Mouse (Mus musculus): ENCODE results near the gene Slc9a3r1. TPM values are rescaled to one million over a fixed set of nuclear protein-coding genes. Genes with fewer than 3 reads are reported as not detected.

The Slc9a3r1 gene
- total RNA-seq (2021): 10 to 100 TPM; 79.3 to 82.2 TPM
- long read RNA-seq, experiment 1, transcript Slc9a3r1-201 (6 exons, 1,925 nt): major isoform, 49 of 56 reads
- long read RNA-seq, experiment 1, partial matches to known transcripts: 4 of 56 reads
- long read RNA-seq, experiment 1, other reads (novel, unspliced or antisense): 3 of 56 reads
- long read RNA-seq, experiment 2, transcript Slc9a3r1-201 (6 exons, 1,925 nt): major isoform, 42 of 49 reads
- long read RNA-seq, experiment 2, partial matches to known transcripts: 6 of 49 reads
- long read RNA-seq, experiment 2, other reads (novel, unspliced or antisense): 1 of 49 reads

DNA sequence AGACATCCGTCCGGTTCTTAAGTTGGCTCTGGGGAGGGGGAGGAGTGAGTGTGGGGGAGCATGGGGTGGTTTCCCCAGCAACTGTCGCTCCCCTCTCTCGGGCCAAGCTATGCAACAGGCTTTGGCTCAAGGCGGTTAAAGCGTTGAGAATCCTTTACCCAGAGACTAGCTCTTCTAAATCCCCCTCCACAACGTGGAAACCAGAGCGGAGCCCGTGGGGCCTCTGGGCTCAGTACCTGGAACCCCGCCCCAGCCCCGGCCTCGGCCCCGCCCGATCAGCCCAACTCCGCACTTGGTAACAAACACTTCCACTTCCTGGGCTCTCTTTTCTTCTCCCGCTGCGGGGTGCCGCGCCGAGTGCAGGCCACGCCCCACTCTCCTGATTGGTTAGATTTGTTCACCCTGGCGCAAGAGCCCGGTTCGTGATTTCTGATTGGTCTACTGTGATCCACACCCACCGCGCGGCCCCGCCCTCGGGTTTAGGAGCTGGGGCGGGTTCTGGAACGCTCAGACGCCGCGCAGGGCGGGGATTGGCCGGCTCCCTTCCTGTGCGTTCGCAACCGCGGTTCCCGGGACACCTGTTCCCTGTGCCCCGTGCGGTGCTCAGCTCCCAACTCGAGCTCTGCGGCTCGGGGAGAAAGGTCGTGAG lies at the start of gene Slc9a3r1:
Slc9a3r1 (plus strand) TSS at position 510 of the 649 bp plus-strand sequence.
- DNase-seq (ENCODE audit: low spot score in 2 of 2): peak; percentile 92 to 96

DNA sequence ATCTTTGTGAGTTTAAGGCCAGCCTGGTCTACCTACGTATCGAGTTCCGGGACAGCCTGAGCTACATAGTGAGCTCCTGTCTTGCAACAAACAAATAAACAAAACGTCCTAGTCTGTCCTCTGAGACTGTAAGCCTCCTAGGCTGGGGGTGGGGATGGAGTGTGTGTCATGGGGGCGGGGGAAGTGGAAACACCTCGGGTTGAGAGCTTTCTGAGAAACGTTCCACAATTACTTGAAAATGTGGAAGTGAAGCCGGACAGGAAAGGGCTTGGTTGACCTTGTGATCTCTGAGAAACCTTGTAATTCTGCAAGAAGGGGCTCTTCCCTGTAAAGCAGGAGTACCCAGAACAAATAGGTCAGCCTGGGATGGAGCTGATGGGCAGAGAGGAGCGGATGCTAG lies 43.7 kb upstream of the Slc9a3r1 start:
- DNase-seq (ENCODE audit: low spot score in 2 of 2): no peak

DNA sequence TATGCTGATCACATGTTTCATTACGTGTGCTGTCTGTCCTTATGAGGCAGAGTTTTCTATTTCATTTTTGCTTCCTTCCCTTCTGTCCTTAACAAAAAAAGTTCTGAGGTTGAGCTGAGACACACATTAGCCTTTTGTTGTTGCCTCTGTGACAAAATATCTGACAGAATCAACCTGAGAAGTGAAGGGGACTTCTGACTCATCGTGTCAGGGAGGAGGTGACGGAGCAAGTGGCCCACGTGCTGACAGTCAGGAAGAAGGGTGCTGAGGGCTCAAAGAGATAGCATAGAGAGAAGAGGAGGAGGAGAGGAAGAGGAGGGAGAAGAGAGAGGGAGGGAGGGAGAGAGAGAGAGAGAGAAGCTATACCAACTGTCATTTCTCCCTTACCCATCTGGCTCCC lies 34.7 kb upstream of the Slc9a3r1 start:
- no peak for DNase-seq (ENCODE audit: low spot score in 2 of 2)

DNA sequence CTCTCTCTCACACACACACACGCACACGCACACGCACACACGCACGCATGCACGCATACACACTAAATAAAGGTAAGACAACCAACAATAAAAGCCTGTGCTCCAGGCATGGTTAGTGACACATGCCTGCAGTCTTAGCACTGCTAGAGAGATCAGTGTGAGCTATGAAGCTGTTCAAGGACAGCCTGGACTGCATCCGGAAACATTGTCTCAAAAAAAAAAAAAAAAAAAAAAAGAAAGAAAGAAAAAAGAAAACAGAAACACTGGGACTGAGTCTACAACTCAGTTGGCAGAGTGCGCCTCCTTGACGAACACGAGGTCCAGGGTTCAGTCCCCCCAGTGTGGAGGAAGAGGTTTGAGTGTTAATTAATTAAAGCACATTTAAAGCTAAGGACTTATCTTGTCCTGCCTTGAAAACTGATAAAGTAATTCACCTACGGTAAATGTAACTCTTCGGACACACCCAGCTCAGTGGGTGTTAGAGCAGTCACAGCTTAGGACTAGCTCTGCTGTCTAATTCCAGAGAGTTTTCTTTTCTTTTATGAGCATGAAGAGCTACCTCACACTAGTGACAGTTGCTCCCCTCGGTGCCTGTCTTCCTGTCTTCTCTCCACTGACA lies 33.5 kb upstream of the Slc9a3r1 start:
- no peak for DNase-seq (ENCODE audit: low spot score in 2 of 2)

DNA sequence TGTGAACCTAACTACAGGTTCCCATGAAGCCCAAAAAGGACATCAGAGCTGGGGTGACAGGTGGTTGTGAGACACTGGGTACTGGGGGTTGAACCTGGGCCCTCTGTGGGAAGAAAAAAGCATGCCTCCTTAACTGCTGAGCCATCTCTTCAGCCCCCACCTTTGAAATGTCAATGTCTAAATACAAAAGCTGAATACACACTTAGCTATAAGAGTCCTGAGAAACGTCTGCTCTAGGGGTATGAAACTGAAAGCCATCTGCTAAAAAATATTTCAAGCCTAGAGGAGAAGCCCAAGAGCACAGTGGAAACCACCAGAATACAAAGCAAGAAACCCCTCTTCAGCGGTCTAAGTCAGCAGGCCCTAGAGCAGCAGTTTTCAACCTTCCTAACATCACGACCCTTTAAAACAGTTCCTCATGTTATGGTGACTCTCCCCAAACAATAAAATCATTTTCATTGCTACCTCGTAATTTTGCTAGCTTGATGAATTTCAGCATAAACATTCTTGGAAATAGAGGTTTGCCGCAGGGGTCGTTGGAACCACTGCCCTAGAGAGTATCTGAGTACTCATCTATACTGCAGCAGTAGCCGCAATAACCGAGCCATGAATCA lies 31.3 kb upstream of the Slc9a3r1 start:
- DNase-seq (ENCODE audit: low spot score in 2 of 2): no peak

DNA sequence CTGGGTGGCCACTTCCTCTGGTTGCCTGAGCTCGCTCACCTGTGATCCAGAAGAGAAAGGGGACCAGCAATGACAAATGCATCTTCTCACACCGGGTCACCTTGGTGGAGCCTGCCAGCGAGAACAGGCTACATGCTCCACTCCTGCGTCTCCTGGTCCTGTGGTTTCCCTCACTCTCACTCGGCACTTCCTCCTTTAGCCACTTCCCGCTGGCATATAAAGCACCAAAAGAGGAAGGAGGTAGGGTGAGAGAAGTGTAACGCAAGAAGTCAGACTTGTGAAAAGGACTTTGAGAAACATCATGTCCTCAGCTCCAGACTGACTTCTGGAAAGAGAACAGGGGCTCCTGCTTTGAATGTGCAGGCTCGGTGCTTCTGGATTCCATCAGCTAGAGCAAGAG lies 29.3 kb upstream of the Slc9a3r1 start, which contains the start of gene Cd300lf:
Cd300lf (minus strand) TSS at position 193 of the 400 bp plus-strand sequence.
- peak in 1 of 2 experiments; percentile 20 for DNase-seq (ENCODE audit: low spot score in 2 of 2)

DNA sequence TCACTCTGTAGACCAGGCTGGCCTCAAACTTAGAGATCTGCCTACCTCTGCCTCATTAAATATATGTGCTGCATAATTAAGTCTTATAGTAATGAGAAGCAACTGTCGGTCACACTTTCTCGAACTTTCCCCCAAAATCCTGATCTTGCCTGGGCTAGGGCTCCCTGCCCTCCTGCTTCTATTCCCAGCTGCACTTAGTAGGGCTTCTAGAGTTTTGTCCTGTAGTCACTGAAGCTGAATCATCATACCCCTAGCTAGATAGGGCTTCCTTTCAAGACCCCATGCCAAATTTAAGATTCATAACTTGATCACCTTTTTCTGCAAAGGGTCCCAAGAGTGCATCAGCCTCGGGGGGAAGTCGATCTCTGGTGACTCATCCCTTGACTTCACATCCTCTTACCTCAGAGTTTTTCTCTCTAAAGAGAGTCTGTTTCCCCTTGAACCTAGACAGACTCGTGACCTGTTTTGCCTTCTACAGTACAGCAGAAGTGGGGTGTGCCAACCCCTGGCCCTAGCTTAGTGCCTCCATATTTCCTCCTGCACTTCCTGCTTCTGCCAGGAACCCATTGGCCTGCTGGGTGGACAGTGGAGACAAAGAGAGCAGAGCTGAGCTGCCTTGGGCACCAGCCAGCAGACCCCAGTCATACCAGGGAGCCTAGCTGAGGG lies 24.4 kb upstream of the Slc9a3r1 start:
- DNase-seq (ENCODE audit: low spot score in 2 of 2): no peak

DNA sequence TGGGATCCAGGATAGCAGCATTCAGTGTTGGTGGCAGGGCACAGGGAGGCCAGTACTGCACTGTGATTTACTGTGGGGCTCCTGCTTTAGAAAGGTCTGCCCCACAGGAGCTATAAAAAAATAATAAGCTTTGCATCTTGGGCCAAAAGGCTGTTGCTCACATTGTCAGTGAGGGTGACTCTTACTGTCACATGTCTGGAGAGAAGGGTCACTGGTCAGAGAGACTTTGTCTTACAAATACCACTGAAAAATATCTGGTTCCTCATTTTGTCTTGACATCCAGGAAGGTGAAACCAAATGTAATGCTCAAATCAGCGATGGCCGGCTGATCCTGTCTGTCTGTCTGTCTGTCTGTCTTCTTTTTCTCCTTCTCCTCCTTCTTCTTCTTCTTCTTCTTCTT lies 21.2 kb upstream of the Slc9a3r1 start:
- no peak for DNase-seq (ENCODE audit: low spot score in 2 of 2)

DNA sequence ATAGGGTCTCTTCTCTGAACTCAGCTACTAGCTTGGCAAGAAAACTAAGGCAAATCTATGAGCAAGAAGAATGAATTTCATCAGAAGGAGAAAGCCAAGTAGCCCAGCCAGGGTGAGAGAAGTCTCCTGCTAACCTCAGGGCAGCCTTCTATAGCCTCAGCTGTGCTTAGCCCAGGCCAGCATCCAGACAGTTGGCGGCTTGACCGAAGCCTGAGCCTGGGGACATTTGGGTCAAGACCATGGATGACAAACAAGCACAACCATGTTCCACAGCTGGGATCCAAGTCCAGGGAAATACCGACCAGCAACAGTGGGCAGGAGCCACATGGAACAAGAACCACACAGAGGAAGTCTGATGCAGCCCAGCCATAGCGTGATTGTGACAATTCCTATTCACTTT lies 15.3 kb upstream of the Slc9a3r1 start:
- DNase-seq (ENCODE audit: low spot score in 2 of 2): no peak

DNA sequence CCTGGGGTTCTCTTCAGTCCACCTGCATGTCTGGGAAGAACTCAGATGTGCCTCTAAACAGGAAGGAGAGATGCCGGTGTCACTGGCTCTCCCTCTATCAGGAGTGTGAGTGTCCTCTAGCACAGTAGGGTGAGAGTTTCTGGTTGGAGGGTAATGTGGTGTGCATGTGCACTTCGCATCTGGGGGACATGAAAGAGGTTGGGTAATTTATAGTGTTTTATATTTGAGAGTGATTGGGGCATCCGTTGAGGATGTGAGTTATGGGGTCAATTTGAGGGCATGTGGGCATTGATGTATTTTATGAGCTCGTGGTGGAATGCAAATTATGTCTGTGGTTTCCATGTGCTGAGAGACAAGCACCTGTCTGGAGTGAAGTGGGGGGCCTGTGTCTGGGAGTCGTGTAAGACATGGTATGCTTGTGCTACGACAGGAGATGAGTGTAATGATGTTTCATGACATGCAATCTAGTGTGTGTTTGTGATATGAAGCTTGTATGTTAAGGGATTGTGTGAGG lies 12.3 kb upstream of the Slc9a3r1 start:
- no peak for DNase-seq (ENCODE audit: low spot score in 2 of 2)

DNA sequence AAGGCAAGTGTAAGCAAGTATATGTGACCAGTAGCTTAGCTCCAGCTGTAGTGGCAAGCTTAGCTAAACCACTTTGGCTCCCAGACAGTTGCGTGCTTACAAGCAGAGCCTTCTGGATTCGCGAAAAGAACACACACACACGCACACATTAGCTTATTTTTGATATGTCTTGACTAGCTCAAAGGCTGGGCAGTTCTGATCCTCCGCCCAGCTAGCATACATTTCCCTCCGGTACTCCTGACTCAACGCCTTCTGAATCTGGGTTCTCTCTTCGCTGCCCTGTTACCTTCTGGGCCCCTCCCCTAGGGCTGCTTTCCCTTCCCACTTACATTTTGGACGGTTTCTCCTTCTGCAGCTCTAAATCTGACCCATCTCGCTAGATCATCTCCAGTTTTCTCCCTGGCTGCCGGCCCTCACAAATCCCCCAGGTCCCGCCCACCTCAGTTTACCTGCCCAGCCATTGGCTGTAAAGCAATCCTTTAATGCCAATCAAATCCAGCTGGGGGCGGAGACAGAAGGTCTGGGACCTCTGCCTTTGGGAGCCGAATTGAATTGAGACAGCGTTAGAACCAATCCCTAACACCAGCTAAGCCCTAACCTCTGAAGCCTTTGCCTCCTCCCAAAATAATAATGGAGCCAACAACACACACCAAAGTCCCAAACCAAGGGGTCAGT lies 11.2 kb upstream of the Slc9a3r1 start:
- no peak for DNase-seq (ENCODE audit: low spot score in 2 of 2)

DNA sequence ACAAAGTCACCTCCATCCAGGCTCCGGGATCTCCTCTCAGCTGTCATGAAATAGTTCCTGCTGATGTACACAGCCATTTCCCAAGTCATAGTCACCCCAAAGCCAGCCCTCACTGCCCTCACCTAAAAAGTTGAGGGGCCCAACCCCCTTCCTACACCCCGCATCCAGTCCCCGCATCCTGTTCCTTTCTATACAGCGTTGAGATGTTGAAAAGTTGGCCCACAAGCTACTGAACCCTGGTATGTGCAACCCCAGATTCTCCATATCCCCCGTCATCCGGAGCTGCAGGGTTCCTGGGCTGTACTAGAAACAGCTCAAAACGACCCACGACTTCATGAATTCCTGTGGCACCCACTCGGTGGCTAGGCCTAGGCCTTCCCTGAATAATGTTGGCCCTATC lies 10.1 kb upstream of the Slc9a3r1 start:
- no peak for DNase-seq (ENCODE audit: low spot score in 2 of 2)

DNA sequence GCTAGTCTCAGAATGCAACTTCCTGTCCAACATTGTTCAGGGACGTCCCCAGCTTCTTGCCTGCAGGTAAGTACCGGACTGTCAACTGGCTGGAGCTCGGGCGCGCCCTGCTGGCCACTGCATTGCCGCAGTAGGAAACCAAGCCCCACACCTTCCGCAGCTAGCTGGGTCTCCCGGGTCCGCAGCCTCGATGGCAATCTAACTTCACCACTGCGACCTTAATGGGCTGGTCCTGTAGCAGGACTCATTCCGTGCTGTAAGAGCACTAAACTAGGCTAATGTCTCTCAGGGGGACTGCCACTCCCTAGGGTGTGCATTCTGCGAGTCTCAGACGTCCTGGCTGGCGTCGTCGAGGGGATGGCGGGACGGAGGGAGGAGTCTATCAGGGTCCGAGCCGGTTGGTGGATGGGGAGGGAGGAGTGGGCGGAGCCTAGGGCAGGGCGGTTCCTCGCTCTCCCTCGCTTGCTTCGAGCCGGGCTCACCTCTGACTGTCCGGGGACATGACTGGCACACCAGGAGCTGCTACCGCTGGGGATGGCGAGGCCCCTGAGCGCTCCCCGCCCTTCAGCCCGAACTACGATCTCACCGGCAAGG lies 9.3 kb upstream of the Slc9a3r1 start:
- no peak for DNase-seq (ENCODE audit: low spot score in 2 of 2)

DNA sequence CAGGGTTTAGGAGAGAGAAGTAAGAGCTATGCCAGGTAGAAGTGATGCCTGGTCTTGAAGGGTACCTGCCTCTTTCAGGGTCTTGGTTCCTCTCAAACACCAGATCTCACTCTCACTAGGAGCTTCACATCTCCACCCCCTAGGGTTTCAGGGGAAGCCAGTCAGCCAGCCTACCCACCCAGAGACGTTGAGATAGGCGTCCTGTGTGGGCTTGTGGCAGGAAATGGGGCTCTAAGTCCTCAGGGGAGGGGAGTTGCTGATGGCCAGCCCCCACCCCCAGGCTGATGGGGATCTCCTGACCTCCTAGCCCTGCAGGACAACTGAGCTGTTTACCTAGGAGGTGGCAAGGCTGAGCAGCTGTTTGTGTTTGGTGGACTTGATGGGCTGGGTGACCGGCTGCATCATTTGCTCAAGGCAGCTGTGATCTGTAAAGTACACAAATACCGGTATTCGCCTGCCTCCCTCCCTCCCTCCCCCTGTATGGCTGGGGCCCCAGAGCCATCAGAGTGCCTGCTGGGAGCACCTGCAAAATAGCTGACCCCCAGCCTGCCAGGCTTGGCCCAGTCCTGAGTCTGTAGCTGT lies 8.0 kb upstream of the Slc9a3r1 start:
- no peak for DNase-seq (ENCODE audit: low spot score in 2 of 2)

DNA sequence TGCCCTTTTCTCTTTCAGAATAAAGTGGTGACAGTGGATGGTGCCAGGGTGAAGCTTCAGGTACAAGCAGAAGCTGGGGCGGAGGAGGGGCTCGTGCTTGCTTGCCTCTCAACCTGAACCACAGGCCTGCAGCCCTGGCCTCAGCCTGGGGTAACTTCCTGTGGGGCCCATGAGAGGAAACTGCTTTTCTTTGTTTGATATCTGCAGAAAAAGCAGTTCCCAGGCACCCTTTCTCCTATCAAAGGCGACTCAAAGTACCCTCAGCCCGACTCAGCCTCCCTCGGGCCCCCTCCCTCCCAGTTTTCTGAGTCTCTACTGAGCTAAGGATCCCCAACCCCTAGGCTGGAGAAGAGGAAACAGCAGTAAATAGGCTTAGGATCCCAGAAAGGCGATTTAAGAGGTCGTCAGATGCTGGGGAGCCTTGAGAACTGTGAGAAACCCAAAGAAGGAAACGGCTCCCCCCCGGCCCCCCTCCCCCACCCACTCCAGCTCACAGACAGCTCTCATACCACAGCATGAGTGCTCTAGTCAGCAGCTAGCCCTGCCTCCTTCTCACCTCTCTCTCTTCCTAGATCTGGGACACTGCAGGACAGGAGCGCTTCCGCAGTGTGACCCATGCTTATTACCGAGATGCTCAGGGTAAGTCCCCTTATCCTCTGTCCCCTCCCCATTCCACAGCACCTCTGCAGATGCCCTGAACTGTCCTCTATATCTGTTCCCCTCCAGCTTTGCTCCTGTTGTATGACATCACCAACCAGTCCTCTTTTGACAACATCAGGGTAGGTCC lies 5.0 kb upstream of the Slc9a3r1 start:
- no peak for DNase-seq (ENCODE audit: low spot score in 2 of 2)

DNA sequence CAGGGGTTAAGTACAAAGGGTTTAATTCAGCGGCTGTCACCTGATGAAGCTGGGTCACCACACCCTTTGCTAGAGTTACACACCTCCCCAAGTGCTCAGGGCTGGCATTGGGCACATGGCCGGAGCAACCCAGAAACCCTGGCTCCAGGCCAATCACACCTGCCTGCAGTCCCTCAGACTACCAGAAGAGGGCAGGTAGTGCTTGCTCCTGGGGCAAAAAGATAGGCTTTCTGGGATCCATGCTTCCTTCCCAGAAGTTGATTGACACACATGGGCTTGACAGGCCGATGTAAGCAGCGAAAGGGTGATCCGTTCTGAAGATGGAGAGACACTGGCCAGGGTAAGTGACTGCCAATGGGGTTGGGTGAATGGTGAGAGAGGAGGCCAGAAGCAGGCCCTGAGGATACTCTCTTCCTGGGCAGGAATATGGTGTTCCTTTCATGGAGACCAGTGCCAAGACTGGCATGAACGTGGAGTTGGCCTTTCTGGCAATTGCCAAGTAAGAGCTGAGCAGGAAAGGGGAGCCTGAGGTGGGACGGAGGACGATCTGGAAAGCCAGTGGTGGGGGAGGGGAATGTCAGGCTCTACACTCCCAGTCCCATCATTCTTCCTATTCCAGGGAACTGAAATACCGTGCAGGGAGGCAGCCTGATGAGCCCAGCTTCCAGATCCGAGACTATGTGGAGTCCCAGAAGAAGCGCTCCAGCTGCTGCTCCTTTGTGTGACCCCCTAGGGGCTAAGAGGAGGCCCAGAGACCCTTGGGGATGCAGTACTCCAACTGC lies 2.9 kb upstream of the Slc9a3r1 start:
- DNase-seq (ENCODE audit: low spot score in 2 of 2): peak in 1 of 2 experiments; percentile 63

DNA sequence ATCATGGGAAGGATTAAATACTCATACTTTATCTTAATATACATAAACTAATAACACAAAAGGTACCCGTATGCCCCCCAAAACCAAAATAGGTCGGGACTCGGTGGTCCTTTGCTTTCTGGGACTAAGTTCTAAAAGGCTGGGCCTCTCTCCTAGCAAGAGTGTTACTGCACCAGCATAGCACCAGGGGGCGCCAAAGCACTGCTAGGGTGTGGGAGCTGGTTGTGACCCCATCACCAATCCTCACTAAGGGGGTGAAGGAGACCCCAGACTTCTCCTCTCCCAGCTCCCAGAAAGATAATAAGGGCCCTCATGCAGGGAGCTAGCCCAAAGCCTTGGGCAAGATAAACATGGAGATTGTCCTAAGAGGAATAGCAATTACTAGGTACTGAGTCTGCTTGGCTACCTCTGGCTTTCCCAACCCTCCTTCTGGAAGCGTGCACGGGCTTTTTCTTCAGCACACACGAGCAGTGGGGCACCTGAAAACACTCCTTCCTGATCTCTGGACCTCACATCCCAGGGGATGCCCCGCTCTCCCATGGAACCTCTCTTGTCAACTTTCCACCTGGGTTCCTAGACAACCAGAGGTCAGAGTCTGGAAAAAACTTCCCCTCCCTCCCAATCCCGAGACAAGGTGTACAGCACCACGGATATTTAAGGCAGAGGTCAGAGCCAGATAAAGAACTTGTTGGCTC lies 2.1 kb upstream of the Slc9a3r1 start:
- DNase-seq (ENCODE audit: low spot score in 2 of 2): peak in 1 of 2 experiments; percentile 77
